Mouse (Mus musculus): ENCODE measurements around the gene Nrxn3.

DNA sequence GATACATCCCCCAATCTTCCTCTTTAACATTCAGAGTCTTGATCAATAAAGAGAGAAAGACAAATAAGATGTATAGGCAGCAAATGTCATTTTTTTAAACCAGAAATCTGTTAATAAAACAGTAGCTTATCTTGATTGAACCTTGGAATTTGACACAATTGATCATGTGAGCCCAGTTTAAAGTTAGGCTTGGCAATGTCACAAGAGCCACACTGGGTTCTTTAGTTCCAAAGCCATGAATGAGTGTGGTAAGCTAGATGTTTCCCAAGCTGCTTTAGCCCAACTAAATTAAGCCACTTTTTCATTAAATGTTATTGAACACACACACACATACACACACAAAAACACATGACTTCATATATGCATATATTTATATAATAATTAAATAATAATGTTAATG lies 786.3 kb downstream of the Nrxn3 start:
- TF ChIP-seq CTCF (IDR thresholded peaks at IDR 0.05; ENCODE audit: control insufficient read depth, insufficient read depth, low read length) (no peak), POLR2A (IDR thresholded peaks at IDR 0.05; ENCODE audit: borderline replicate concordance, control insufficient read depth, low read depth, low read length) (no peak)
